Mouse (Mus musculus) liver, embryonic 14.5 days (tissue): ENCODE data around the gene Prim2. TPM values are rescaled to one million over a fixed set of nuclear protein-coding genes. Genes with fewer than 3 reads are reported as not detected.
A peak's percentile ranks its signal among the peaks of the same experiment; 100 is the strongest.
"Not testable (repeated sequence)": the region's sequence is repeated elsewhere in the genome, so short reads cannot be mapped to it uniquely, and the experiment has no call there.

Experiments
- ATAC-seq: fragments of 200-750 bp; cut with Nextera tagmentation; 2 replicates; pipeline ENCODE4 v1.8.0; 2017; ENCODE audit warnings: moderate number of reproducible peaks, mild to moderate bottlenecking, moderate library complexity; ENCODE audit not compliant: insufficient read depth
- DNase-seq, 3 experiments: peaks; one replicate each; pipeline ENCODE4 v3.0.0-alpha.2; 2012 to 2013; ENCODE audit warnings: low read depth in 3 of 3, low spot score in 3 of 3
- H3K27ac ChIP-seq: fragments of 300-500 bp; sonication (generic); 2 replicates; pipeline ENCODE4 v1.5.1; 2014; ENCODE audit warnings: moderate library complexity, mild to moderate bottlenecking, control low read depth, inconsistent platforms
- H3K27me3 ChIP-seq: fragments of 300-500 bp; sonication (generic); 2 replicates; pipeline ENCODE4 v1.6.1; 2014; ENCODE audit warnings: mild to moderate bottlenecking, low read length, moderate library complexity; ENCODE audit not compliant: control insufficient read depth, insufficient read depth
- H3K36me3 ChIP-seq: fragments of 300-500 bp; sonication (generic); replicated peaks from 2 replicates; pipeline ENCODE4 v1.6.1; 2014; ENCODE audit warnings: low read depth; ENCODE audit not compliant: control insufficient read depth, insufficient read depth
- H3K4me1 ChIP-seq, 2 experiments: fragments of 200-500 bp in 1 of 2; fragments of 300-500 bp in 1 of 2; sonication (generic) in 1 of 2; replicated peaks; 2 replicates each; pipeline ENCODE4 v1.6.1; 2012 to 2014; ENCODE audit warnings: antibody characterized with exemption in 1 of 2, inconsistent platforms in 1 of 2, low read length in 1 of 2; ENCODE audit not compliant: control insufficient read depth in 2 of 2, insufficient read depth in 2 of 2
- H3K4me2 ChIP-seq: fragments of 300-500 bp; sonication (generic); 2 replicates; pipeline ENCODE4 v1.6.1; 2014; ENCODE audit warnings: low read depth, mild to moderate bottlenecking, control low read depth, moderate library complexity
- H3K4me3 ChIP-seq, 2 experiments: fragments of 200-500 bp in 1 of 2; fragments of 300-500 bp in 1 of 2; sonication (generic) in 1 of 2; 2 replicates each; pipeline ENCODE4 v1.5.1; 2012 to 2014; ENCODE audit warnings: low read depth in 2 of 2, low read length in 2 of 2, mild to moderate bottlenecking in 2 of 2, control low read depth in 1 of 2, inconsistent platforms in 1 of 2, moderate library complexity in 1 of 2; ENCODE audit not compliant: insufficient read depth in 1 of 2
- H3K9ac ChIP-seq: fragments of 300-500 bp; sonication (generic); replicated peaks from 2 replicates; pipeline ENCODE4 v1.6.1; 2014; ENCODE audit warnings: mild to moderate bottlenecking, control low read depth, moderate library complexity
- H3K9me3 ChIP-seq: fragments of 300-500 bp; sonication (generic); 2 replicates; pipeline ENCODE4 v1.6.1; 2016; ENCODE audit warnings: low read length, mixed read lengths; ENCODE audit not compliant: control insufficient read depth
- CTCF ChIP-seq: IDR thresholded peaks from 2 replicates; pipeline ENCODE4 v1.5.1; 2016; ENCODE audit warnings: antibody characterized with exemption, low read depth, control low read depth
- EP300 ChIP-seq: IDR thresholded peaks from 2 replicates; pipeline ENCODE4 v1.6.1; 2016; ENCODE audit warnings: antibody characterized with exemption, low read depth
- WGBS: fragments of 180-500 bp; shearing (Covaris S2); extraction: QIAGEN DNeasy Blood & Tissue Kit; methylation state at CpG from one replicate; pipeline ENCODE4 v1.1.7; 2014; ENCODE audit not compliant: insufficient replicate concordance; 5-methylcytosine and 5-hydroxymethylcytosine counted together
- polyA plus RNA-seq, 2 experiments: library from polyadenylated mRNA; depleted of rRNA in 1 of 2; stranded (reverse) in 1 of 2; unstranded in 1 of 2; fragments of >200 nt; fragmentation: Nextera tagmentation in 1 of 2; extraction: Ambion mirVana in 1 of 2; gene quantifications; 2 replicates each; pipeline versions ENCODE4 v1.2.1 to v1.2.3; 2012 to 2014

Prim2 gene
- polyA plus RNA-seq, 2 experiments: 34.1 to 38.1 TPM

GRCm38 (mm10) chr1:33620091-33620788 is 49.4 kb downstream of the Prim2 start:
- Histone ChIP-seq H3K4me1 (peaks cover 39 to 42% of the 10 kb centered on the region in 2 experiments), H3K4me2 (peak overlapping the region; percentile 23), H3K27me3 (no peaks in the 10 kb centered on the region), H3K27ac (peak overlapping the region; percentile 67), H3K4me3 (no peak overlapping the region), H3K9ac (no peak overlapping the region), H3K9me3 (no peaks in the 10 kb centered on the region), H3K36me3 (peaks cover 15% of the 10 kb centered on the region)
- peak; percentile 53 for ATAC-seq
- DNase-seq: peak in 2 of 3 experiments; percentile 22 to 47
- 23% methylated on average over 9 of the region's 9 CpGs for WGBS
- TF ChIP-seq CTCF (0 out of 2 replicates have a peak, but pooled peaks have one; percentile 17), EP300 (peak; percentile 64)

DNA sequence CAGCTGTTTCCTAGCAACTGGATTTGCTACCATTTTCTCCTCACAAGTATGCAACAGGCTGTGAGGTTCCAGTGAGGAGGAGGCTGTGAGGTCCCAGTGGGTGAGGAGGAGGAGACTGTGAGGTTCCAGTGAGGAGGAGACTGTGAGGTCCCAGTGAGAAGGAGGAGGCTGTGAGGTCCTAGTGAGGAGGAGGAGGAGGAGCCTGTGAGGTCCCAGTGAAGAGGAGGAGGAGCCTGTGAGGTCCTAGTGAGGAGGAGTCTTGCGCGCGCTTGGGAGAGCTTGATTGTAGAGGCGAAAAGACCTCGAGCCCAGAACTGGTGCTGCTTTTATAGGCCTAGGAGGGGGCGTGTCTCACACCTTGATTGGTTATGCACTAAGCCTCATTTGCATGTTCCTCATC is 53.0 kb downstream of the Prim2 start:
- not testable (repeated sequence) for H3K27ac ChIP-seq, H3K27me3 ChIP-seq, H3K4me2 ChIP-seq, H3K4me3 ChIP-seq, H3K9me3 ChIP-seq, DNase-seq, H3K9ac ChIP-seq, H3K36me3 ChIP-seq
- 94% methylated on average over 5 of the region's 6 CpGs for WGBS
- peak; percentile 22; the same call in 1 of the 2 replicates for ATAC-seq
- peaks cover 19 to 23% of the 10 kb centered on the region in 2 experiments for H3K4me1 ChIP-seq

- Histone ChIP-seq H3K4me1 (peaks cover 12 to 13% of the 10 kb centered on the region in 2 experiments), H3K9me3 (no peaks in the 10 kb centered on the region), H3K9ac (no peak overlapping the region), H3K36me3 (peaks cover 4% of the 10 kb centered on the region), H3K4me2 (no peak overlapping the region), H3K27me3 (no peaks in the 10 kb centered on the region), H3K4me3 (no peak overlapping the region), H3K27ac (no peak overlapping the region)
- DNase-seq: no peak
- 47% methylated on average over 1 of the region's 1 CpGs for WGBS
- no peak for ATAC-seq
- TF ChIP-seq CTCF (no peak), EP300 (no peak)
These were observed 57.5 kb downstream of the Prim2 start for GRCm38 (mm10) chr1:33612100-33612499.

- H3K4me2 ChIP-seq: no peak overlapping the region
- no peaks in the 10 kb centered on the region for H3K9me3 ChIP-seq
- DNase-seq: no peak
- no peaks in the 10 kb centered on the region for H3K27me3 ChIP-seq
- H3K4me3 ChIP-seq: no peak overlapping the region
- H3K27ac ChIP-seq: no peak overlapping the region; the same call in 1 of the 2 replicates
- 0 out of 2 replicates have a peak, but pooled peaks have one; percentile 28 for ATAC-seq
- TF ChIP-seq CTCF (no peak), EP300 (no peak)
- peaks cover 12 to 15% of the 10 kb centered on the region in 2 experiments for H3K4me1 ChIP-seq
- peaks cover 4% of the 10 kb centered on the region for H3K36me3 ChIP-seq
- no peak overlapping the region for H3K9ac ChIP-seq
- 54% methylated on average over 14 of the region's 14 CpGs for WGBS
These were observed 59.4 kb downstream of the Prim2 start for GRCm38 (mm10) chr1:33610026-33610721.

- 86% methylated on average over 2 of the region's 2 CpGs for WGBS
- DNase-seq (no peak), ATAC-seq (no peak)
- no peaks in the 10 kb centered on the region for H3K27me3 ChIP-seq
- H3K36me3 ChIP-seq: peaks cover 4% of the 10 kb centered on the region
- no peak overlapping the region for H3K27ac ChIP-seq
- TF ChIP-seq CTCF: no peak
- no peak overlapping the region for H3K4me3 ChIP-seq
- H3K9ac ChIP-seq: no peak overlapping the region
- no peaks in the 10 kb centered on the region for H3K9me3 ChIP-seq
- H3K4me1 ChIP-seq: peaks cover 12 to 24% of the 10 kb centered on the region in 2 experiments
- no peak overlapping the region for H3K4me2 ChIP-seq
These were observed 61.5 kb downstream of the Prim2 start for GRCm38 (mm10) chr1:33608133-33608532.
